Mouse (Mus musculus): ENCODE data around the gene Bank1.

Bank1 gene

DNA sequence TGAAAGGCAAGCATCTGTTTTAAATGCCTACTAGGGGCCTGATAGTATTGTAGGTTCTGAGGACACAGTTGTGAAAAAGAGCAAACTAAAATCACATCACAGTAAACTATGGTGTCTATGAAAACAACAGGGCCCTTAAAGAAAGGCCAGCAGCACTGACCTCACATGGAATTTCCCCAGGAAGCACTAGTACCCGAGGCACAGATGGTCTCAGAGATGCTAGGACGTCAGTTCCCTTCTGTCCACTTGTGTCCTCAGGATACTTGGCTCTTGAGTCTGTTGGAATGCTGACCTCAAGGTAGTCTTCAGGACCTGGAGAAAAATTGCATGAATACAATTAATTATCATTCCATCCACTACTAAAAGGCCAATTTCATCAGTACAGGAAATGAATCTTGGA, 71.2 kb downstream of the Bank1 start:
- no peak for DNase-seq (ENCODE audit: low read depth in 1 of 2, low spot score in 2 of 2)

DNA sequence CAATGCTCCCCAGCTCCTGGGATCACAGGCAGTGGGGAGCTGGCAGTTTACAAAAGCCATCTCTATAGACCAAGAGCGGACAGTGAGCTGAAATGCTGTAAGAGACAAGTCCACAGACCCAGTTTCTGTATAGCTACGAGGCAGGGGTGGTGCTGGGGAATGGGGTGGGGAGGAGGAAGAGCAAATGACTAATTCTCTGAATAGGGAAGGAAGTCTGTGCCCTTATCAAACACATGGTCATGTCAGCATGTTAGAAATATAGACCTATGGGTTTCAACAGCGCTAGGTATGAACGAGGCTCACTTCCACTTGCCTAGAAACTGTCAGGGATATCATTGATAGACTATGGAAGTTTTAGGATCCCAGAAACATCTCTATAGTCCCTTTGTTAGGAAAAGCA, 73.0 kb downstream of the Bank1 start:
- DNase-seq (ENCODE audit: low read depth in 1 of 2, low spot score in 2 of 2), result no peak

DNA sequence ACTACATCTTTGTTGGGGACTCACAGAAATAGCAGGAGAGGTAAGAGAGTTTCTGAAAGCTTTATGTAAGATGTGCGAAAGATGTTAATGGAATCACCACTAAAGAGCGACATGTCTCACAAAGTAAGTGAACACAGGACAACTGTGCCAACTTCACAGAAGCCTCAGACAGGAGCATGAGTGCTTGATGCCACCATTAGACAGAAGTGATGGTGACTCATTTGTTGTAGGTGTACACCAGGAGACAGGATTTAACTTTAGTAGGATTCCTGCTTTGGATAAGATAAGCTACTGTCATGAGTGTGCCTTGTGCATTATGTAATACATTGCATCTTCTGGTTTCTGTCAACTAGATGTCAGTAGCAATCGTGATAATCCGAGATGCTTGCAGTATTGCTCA, 74.3 kb downstream of the Bank1 start:
- no peak for DNase-seq (ENCODE audit: low read depth in 1 of 2, low spot score in 2 of 2)

DNA sequence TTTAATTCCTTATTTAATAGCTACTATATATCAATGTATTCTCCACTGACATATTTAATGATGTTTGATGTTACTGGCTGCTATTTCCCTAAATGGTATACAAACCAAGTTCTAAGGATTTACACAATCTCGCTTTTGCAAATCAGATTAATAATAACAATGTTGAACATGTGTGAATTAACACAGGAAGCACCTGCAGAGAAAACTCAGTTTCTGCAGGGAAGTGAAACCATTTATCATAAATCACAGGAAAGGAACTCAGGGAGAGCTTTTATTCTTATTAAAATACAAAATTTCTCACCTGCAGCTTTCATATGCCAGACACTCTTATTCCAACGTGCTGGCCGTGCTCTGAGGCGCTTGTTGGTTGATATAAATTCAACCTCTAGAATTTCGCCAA, 78.5 kb downstream of the Bank1 start:
- no peak for DNase-seq (ENCODE audit: low read depth in 1 of 2, low spot score in 2 of 2)

DNA sequence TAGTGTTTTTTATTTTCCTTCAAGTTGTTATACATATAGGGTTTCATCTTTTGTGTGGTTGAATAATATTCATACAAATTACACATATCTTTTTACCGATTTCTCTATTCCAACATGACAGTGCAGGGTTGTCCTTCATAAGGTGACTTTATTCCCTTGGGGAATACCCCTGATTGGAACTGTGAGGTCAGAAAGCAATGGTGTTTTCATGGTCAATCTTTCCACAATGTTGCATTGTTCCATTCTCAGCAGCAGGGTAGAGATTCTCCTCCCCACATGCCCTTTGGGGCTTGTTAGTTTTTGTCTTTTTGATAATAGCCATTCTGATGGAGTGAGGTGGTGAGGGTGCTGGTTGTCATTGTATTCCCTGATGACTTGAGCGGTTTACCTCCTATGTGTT, 80.9 kb downstream of the Bank1 start:
- DNase-seq (ENCODE audit: low read depth in 1 of 2, low spot score in 2 of 2), result no peak

DNA sequence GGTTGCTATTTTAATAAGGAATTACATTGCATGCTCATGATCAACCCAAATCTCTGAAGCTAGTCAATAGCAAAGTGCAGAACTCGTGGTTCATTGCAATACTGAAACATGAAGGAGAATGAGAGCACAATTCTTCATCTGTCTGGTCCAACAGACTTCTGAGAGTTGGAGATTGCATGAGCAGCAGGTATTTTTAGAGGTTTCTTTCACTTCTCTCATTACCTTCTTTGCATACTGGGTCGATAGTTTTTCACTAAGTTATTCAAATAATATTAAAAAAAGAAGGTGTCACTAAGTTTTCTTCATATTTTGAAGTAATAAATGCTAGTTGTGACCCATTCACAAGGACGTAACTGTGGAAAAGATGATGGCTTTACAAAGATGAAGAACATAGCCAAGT, 87.1 kb downstream of the Bank1 start:
- DNase-seq (ENCODE audit: low read depth in 1 of 2, low spot score in 2 of 2), result no peak

DNA sequence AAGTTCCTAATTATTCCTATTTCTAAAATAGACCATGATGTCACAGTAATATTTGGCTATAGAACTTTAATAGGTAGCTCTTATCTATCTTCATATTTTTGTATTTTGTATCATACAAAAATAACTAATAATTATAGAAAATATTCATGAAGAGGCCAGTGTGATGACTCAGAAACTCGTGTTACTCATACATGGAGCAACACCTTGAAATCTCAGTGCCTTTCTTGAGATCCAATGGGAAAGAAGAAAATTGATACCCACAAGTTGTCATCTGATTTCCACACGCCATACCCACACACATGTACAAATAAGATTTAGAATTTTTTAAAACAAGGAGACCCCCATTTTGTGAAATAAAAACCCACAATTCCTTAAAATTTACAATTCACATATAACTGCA, 92.4 kb downstream of the Bank1 start:
- DNase-seq (ENCODE audit: low read depth in 1 of 2, low spot score in 2 of 2), result no peak

DNA sequence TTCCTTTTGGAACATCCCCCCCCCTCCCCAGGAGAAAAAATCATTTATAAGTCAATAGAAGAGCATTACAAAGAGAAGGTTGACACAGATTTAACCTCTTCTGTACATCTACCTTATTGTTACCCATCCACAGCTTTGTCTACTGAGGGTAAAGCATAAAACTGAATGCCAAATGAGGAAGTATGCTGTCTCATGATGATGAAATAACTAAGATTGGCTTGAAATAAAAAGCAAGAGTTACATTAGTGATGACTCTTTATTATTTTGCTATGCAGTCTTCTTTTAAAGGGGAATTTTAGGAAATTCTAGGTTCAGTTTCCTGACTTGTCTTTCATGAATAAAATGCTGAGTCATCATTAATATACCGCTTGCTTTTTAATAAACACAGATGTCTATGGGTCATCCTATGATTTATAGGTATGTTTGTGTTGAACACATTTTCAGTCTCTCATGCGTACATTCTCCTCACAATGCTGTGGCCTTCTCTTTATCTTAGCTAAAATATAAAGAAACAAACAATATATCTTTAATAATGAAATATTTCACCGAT, 95.2 kb downstream of the Bank1 start:
- no peak for DNase-seq (ENCODE audit: low read depth in 1 of 2, low spot score in 2 of 2)

DNA sequence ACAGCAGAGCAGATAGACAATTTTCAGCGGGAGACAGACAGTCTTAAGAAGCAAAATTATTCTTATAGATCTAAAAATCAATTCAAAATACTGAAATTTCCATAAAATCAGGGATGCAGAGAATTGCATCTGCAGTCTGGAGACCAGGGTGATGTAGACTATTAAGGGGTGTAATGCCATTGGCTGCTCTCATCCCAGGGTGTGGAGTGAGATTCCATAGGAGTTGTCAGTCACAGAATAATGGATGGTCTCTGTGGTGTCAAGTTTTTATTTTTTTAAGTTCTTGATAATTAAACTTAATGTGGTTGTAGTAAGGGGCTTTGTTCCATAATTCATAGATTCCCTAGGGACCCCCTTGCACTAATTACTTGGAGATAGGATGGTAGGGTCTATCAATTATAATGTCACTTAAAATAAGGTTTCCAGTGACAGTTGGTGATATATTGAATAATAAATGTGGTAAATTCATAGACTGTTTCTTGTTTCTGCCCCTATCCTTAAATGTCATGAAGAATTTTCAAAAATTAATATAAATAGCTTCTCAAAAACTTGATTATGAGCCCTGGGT, 136.1 kb downstream of the Bank1 start:
- no peak for DNase-seq (ENCODE audit: low read depth in 1 of 2, low spot score in 2 of 2)

DNA sequence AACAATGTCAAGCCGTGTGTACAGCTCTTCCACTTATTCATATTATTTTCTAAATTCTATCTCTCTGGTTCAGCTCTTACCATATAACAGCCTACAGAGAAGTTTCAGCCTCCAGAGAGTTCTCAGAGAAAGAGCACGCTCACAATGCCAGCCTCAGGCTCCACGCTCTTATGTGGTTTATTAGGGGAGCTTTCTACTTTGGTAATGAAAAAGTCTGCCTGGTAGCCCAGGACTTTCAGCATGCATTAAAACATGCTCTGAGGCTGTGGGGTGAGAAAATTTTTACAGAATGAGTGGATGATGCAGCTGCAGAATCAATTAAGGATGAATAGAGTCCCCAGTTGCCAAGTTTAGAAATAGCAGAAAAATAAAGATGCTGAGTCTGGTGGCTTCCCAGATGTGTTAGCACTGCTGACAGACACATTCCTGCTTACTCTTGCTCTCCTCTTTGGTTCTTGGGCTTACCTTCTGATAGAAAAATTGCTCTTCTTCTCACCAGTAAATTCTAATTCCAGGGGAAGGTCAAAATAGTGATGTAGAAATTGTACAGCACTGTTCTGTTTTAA, 139.2 kb downstream of the Bank1 start:
- no peak for DNase-seq (ENCODE audit: low read depth in 1 of 2, low spot score in 2 of 2)

DNA sequence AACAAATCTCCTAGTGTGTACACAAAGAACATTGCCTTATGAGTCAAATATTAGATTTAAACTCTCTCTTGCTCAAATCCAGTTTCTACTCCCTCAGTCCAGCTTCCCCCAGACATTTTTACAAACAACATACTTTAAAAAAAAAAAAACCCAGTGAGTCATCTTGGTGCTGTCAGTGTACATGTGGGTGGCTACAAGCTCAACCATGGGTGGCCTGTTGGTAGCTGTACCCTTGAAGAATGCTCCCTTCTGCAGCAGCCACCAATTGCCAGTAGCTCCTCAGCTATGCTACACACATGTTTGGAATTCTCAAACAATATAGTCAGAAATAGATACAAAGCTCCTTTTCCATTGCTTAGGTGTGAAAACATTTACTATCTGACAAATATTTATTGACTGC, 154.2 kb downstream of the Bank1 start:
- DNase-seq (ENCODE audit: low read depth in 1 of 2, low spot score in 2 of 2), result no peak

DNA sequence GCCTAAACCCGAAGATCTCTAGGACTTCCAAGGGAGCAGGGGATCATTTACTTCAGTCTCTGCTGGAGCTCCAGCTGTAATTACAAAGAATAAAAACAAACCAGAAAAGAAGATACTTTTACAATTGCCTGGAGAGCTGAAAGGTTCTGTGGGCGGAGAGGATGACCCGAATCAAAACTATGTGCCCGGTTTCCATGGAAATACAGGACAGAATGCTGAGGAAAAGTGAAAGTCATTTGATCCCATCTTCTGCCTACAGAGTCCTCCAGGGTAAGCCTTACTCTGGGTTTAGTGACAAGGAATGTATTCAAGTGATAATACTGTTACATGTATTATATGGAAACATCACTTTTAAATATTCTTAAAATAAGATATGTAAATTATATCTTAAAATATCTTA, 157.8 kb downstream of the Bank1 start:
- no peak for DNase-seq (ENCODE audit: low read depth in 1 of 2, low spot score in 2 of 2)

DNA sequence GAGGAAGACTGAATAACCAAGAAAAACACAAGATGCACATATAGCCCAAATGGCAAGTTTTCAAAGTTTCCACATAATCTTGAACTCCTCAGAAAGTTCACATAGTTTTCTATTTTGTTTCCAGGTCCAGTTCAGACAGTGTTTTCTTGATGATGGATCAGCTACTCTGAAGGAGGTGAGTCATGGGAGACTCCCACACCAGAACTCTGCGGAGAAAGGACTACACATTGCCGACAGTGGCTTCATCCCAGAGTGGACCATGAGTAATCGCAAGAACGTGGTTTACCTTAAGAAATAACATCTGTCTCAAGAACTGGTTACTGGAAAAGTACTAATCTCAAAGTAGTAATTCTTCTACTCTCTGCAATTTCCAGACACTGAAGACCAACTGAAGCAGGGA, 159.2 kb downstream of the Bank1 start:
- DNase-seq (ENCODE audit: low read depth in 1 of 2, low spot score in 2 of 2), result no peak

DNA sequence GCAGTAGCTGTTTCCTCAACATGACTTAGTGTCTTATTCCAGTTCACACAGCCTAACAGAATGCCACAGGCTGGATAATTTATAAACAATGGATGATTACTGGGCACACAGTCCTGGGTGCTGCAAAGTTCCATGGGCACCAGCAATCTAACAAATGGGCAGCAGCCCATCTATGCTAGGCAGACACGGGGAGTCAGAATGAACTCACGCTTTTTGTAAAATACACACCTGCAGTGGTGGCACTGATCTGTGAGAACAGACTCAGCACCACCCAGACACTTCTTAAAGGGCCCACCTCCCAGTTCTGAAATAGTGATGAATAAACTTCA, 159.9 kb downstream of the Bank1 start:
- no peak for DNase-seq (ENCODE audit: low read depth in 1 of 2, low spot score in 2 of 2)

DNA sequence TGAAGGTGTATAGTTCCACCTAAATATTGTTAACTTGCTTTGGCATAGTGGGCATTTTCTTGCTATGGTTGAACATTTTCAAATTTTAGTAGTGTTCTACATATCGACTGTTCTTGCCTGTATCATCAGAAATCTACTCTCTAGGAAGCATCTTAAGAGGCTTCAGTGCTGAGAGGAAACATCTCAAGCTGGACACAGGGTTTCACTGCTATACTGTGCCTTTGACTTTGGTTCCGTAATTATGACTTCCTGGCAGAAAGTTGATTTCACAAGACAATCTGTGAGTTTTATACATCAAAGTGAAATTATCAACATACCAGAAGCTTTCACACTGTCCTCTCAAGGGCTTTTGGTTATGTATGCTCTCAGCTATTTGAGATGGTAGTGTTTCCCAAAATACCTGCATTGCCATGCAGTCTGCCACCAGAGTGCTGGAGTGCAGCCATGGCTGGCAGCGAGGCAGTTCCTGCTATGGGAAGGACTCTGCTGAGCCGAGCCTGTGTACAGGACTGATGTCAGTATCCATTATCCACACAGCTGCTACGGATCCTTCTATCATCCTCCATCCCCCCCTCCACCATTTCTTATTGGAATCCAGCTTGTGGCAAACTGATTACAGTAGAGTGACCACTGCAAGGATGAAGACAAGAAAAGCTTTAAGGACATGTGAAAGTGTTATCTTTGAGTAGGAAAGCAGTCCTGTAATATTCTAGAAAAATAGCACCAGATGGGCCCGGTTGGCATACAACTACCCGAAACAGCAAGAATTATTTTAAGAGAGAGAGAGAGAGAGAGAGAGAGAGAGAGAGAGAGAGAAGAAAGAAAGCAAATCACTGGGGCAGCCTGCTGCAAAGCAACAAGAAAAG, 160.5 kb downstream of the Bank1 start:
- DNase-seq (ENCODE audit: low read depth in 1 of 2, low spot score in 2 of 2), result no peak

DNA sequence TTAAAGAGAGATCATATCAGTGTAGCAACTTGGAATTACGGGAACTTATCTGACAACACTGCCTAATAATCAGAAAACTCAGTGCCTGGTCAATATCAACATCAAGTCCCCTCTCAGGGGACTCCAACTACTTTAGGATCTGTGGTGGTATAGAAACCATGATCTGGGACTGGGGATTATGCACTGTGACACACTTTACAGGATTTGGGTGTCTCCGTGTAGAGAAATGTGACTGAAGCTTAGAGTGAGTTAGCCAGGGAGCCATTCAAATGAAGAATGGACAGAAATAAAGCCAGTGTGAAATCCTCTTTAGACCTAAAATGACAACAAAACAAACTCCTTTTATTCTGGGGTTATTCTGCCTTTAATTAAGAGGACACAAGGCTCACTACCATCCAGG, 167.8 kb downstream of the Bank1 start:
- no peak for DNase-seq (ENCODE audit: low read depth in 1 of 2, low spot score in 2 of 2)

DNA sequence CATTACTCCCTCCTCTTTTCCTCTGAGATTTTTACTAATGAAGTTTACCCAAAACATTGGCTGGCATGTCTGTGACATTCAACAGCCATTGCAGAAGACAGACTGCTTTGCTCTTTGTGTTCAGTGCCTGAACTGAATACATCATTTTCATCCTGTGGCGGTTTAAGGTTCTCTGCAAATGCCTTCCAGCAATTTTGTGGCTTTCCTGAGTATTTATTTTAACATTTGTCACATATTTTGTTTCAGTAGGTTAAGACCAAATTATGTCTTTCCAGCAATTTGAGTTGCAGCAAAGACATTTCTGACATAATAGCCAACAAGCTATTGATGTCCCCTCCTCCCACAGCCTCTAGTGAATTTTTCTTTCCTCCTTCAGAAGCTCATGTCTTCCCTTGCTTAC, 170.3 kb downstream of the Bank1 start:
- DNase-seq (ENCODE audit: low read depth in 1 of 2, low spot score in 2 of 2), result no peak

DNA sequence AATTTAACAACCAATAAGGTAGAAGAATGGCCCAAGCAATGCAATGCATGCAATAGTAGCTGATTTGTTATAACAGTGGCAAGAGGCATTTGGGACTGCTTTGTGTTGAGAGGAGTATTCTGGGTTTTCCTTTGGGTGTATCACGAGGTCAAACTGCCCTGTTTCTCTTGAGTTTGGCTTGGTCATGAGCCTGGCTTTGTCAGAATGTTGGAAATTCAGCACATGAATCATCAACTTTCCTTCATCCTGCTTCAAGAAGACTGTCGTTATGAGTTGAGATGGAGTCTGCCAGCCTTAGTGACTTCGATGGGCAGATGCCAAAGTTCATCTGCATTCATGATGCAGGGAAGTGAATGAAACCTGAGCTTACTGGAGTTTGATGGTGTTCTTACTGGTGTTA, 175.0 kb downstream of the Bank1 start:
- no peak for DNase-seq (ENCODE audit: low read depth in 1 of 2, low spot score in 2 of 2)

DNA sequence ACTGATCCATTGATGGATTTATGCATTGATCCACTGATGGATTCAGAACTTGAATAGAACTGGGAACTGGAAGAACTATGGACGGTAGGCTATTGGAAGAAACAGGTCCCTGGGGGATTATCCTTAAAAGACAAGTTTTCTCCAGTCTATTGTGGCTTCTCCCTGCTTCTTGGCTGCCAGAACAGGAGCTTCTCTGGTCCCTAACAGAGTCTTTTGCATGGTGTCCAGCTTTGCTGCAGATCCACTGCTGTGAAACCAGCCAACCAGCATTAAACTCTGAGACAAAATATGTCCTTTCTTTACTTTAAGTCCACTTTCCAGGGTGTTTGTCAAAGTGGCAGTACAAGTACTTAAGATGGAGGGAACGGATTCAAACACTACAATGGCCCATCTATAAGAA, 178.7 kb downstream of the Bank1 start:
- no peak for DNase-seq (ENCODE audit: low read depth in 1 of 2, low spot score in 2 of 2)

DNA sequence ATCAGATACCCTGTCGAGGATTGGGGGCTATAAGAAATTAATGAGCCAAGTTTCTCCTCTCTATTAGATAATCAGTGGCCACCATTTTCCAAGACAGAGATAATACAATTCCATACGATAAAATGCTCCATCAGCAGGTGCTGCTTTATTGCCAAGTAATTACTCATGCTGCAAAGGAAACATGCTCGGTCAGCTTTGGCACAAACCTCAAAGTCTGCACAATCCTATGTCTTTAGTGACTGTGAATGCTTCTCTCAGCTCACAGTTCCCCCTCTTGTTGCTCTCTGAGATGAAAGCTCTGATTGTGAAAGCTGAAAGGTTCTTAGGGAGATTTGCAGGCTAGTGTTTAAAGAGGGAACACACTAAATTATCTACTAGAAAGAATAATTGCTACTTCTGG, 193.9 kb downstream of the Bank1 start:
- no peak for DNase-seq (ENCODE audit: low read depth in 1 of 2, low spot score in 2 of 2)

DNA sequence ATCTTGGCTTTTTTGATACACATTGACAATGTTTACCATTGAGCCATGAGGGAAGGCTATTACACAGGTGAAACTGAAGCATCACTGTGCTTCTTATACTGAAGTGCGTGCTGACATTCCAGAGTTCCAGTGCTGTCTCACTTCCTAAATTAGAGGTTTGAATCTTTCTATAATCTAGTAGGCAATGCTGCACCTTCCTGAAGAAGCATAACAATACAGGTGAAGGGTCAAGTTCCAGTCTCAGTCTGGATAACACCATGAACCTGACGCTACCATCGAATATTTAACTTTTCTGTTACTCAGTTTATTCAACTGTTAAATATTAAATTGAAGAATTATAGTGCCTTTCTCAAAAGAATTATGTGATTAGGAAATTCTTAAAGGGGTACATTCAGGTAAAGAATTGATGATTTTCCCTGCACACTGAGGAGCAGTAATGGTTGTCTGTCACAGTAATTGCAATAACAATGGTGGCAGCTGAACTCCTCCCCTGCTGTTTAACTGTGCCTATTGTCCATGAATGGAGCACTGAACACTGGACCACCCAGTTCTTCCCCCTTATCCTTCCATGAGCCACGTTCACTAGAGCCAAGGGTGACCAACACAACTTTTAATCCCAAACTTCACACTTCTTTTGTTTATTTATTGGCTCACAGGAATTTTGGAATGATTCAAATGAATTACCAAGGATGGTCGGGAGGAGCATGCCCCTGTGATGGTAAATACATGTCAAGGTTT, 210.2 kb downstream of the Bank1 start:
- no peak for DNase-seq (ENCODE audit: low read depth in 1 of 2, low spot score in 2 of 2)
